Mouse (Mus musculus) pancreas, adult 10 weeks (tissue): ENCODE measurements around the gene Arg2. TPM values are rescaled to one million over a fixed set of nuclear protein-coding genes. Genes with fewer than 3 reads are reported as not detected.

Source experiments
- polyA plus RNA-seq: library from polyadenylated mRNA; stranded (reverse); fragments of 350-450 nt; fragmentation: Illumina TruSeq; extraction: RNeasy Lipid Tissue Mini Kit (QIAGEN cat#74804); gene quantifications from one replicate; pipeline ENCODE4 v1.2.3, GENCODE M21; 2015; ENCODE audit warnings: low read depth, low replicate concordance; ENCODE audit not compliant: insufficient read depth

The Arg2 gene
- 2.0 TPM for polyA plus RNA-seq

DNA sequence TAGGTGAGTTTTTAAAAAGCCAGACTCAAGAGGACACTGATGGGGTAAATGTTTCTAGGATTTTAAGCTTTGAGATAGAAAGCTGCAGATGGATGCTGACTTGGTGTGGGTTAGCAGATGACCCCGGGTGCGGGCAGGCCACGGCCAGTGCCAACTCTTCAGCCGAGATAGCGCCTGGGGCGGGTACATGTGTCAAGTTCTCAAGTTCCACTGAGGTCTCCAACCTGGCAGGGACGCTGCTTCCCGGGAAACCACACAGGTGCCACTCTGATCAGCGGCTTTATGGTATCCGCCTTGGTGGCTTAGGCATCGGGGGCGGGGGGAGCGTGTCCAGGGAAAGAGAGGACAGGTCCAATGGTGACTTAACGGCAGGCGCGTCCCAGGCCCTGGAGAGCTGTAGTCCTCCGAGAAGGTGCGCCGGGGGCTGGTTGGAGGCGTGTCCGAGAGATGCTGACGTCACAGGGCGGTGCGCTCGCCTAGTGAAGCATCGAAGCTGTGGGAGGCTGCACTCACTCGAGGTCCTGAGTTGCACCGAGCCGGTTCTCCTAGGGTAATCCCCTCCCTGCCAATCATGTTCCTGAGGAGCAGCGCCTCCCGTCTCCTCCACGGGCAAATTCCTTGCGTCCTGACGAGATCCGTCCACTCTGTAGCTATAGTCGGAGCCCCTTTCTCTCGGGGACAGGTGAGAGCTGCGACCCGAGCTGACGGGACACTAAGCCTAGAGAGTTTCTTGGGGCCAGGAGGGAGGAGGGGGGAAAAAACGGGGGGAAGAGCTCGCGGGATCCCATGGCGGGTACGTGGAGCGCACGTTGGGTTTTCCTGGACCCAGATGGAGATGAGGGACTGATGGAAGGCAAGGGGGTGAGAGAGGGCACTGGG is at the start of gene Arg2:
Gene Arg2 (plus strand): TSS at position 479 of the 879 bp plus-strand sequence.

DNA sequence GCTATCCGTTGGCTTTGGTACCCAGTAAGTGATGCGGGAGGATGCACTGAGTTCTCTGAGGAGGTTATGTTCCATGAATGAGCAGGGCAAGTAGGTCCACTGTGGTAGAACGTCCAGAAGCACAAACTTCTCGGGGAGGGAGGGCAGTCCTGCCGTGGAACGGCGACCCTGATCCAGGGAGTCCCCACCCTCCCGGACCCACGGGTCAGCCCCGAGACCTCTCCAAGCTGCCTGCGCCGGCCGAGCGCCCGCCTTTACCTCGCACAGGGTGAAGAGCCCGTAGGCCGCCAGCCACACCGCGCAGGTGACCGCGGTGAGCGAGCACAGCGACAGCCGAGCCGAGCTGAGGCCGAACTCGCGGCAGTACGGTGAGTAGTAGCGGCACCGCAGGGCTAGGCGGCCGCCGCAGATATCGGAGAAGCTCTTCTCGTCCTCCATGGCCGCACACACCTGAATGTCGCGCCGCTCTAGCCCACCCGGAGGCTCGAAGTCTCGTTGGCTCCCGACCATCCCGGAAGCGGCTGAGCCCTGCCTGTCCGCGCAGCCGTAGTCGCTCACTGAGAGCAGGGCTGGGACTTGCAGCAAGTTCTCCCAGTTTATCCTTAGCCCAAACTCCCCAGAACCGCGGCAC is 41.3 kb upstream of the Arg2 start, which contains the start of gene Pigh:
Gene Pigh (minus strand): TSS at position 470 of the 631 bp plus-strand sequence.

DNA sequence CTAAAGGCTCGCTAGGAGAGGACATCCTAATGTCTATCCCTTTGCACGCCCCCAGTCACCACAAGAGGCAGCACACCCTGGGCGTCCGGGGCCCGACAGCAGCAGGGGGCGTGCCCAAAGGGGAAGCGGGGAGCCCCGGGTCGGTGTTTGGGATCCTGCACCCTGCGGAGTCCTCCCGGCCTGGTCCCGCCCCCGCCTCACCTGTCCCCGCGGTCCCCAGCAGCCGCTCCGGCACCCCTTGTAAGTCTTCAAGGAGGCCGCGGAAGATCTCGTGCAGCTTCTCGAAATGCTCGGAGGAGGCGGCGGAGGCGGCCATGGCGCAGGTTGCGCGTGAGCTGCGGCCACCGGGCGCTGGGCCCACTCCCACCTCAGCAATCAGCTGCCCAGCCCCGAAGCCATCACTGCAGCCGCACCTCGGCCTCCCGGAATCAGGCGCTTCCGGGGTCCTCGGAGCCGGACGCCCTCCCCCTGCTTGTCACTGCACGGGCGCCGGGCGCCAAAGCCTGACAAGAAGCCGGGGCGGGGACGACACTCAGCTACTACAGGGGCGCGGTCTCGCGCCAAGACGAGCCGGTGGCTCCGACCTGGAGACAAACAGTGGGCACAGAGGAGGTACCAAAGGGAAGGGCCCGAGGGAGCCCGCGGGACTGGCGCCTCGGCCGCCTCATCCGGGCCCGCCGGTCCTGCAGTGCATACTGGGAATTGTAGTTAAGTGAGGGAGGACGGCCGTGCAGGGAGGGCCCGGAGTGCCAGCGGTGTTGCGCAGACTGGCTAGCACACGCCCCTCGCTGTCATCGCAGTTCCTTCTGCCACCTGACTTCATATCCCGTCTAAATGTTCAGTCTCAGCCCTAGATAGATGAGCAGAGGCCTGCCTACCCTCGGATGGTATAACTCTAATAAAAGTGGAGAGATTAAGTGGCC is 41.7 kb downstream of the Arg2 start, which contains the start of gene Vti1b:
Gene Vti1b (minus strand): TSS at position 649 of the 923 bp plus-strand sequence.

DNA sequence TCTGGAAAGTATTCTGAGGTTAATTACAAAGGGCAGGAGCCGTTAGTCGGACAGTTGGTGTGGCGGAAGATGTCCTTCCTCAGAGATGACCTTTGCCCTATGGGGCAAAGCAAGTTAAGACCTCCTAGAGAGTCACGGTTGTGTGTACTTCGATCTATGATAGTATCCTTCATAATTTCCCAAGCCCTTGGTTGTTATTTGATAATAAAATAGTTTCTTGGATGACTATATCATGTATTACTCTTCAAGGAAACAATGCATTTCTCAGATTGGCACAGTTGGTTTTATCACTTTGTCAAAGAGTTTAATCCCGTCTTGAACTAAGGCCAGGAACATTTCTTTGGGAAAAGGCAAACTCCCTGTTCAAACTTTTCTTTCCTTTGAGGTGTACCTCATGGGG is 61.6 kb downstream of the Arg2 start, which contains the start of gene Rdh11:
Gene Rdh11 (minus strand): TSS at position 101 of the 400 bp plus-strand sequence.

Other genes with a start within 250 kb of the Arg2 start
- gene Plek2, start 223.8 kb upstream of the Arg2 start, polyA plus RNA-seq = 1.2 TPM
- 5.7 TPM for gene Tmem229b, start 123.2 kb upstream of the Arg2 start, polyA plus RNA-seq
- gene Plekhh1, start 101.6 kb upstream of the Arg2 start, polyA plus RNA-seq = 1.6 TPM
- 4.6 TPM for gene Pigh, start 41.1 kb upstream of the Arg2 start, polyA plus RNA-seq
- 28.8 TPM for gene Vti1b, start 41.9 kb downstream of the Arg2 start, polyA plus RNA-seq
- 4.1 TPM for gene Rdh11, start 61.5 kb downstream of the Arg2 start, polyA plus RNA-seq
- gene Rdh12, start 78.1 kb downstream of the Arg2 start, polyA plus RNA-seq = not detected
- gene Zfyve26, start 165.5 kb downstream of the Arg2 start, polyA plus RNA-seq = 6.7 TPM
- not detected for gene Rad51b, start 166.5 kb downstream of the Arg2 start, polyA plus RNA-seq